Mouse (Mus musculus): Measurements from ENCODE around the gene Cpa3. TPM values are rescaled to one million over a fixed set of nuclear protein-coding genes. Genes with fewer than 3 reads are reported as not detected.

Cpa3 gene
- polyA plus RNA-seq, 1 experiment from 2014 or later: 4.2 TPM

DNA sequence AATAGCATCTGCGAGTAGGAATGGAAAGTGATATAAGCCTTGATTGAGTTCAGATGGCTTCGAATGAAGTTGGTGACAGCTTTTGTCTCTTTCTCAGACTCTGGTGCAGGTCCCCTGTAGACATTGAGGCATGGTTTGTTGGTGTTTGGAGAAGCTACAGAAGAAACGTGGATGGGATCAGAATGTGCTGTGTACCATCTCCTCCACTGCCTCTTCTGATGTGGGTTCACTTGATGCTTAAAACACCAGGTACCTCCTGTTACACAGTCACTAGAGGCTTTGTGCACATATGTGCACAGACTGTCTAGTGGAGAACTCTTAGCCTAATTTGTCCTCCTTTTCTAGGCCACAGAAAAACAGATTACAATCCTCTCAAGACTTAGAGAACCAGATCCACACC lies 19.8 kb downstream of the Cpa3 start:
- no peak for ATAC-seq

DNA sequence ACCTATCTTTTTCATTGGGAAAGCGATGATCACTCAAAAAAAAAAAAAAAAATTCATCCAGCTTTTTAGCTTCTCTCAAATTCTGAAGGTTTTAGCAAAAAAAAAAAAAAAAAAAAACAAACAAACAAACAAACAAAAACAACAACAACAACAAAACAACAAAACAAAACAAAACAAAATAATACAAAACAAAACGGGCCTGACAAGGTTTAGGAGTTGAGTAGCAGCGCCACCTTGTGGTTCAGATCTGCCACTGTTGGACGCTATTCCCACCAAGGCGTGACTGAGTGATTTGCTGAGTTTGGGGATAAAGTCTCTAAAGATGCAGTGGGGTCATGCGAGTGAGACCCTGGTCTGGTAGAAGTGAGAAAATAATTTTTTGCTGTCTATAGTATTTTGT lies 43.1 kb downstream of the Cpa3 start:
- no peak for ATAC-seq
- Histone ChIP-seq H3K9me3 (replicated peaks) (no peaks in the 10 kb centered on the region), H3K27me3 (replicated peaks) (no peaks in the 10 kb centered on the region), H3K4me1 (no peaks in the 10 kb centered on the region), H3K4me3 (no peak overlapping the region), H3K9ac (no peak overlapping the region), H3K27ac (no peak overlapping the region), H3K36me3 (no peaks in the 10 kb centered on the region), H3K4me2 (no peak overlapping the region)
- 18% methylated on average over 6 of the region's 6 CpGs for WGBS (ENCODE audit: insufficient replicate concordance)

More for the DNA sequence above, 19.8 kb downstream of the Cpa3 start:
- H3K4me2 ChIP-seq: no peak overlapping the region
- H3K27me3 ChIP-seq (replicated peaks): no peaks in the 10 kb centered on the region
- H3K4me1 ChIP-seq: no peaks in the 10 kb centered on the region
- no peaks in the 10 kb centered on the region for H3K36me3 ChIP-seq
- H3K27ac ChIP-seq: no peak overlapping the region
- H3K9ac ChIP-seq: no peak overlapping the region
- no peak overlapping the region for H3K4me3 ChIP-seq
- 66% methylated on average over 3 of the region's 3 CpGs for WGBS (ENCODE audit: insufficient replicate concordance)
- no peaks in the 10 kb centered on the region for H3K9me3 ChIP-seq (replicated peaks)

DNA sequence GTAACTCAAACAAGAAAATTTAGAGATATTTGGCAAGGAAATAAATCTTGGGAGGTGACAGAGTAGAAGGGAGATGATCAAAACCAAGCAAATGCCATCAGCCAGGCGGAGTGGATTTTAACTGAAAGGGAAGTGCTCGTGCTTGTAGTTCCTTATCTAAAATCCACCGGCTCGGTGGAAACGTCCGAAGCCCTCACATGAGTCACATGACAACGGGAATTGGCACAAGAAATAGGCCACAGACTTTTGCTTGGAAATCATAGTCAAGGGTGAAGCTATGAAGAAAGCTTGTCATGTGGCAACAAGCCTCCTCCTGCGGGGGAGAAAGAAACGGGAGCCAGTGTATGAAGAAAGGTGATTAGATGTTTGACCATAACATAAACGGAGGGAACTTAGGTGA lies 44.1 kb downstream of the Cpa3 start:
- ATAC-seq: no peak
- no peak overlapping the region for H3K27ac ChIP-seq
- no peak overlapping the region for H3K4me2 ChIP-seq
- WGBS (ENCODE audit: insufficient replicate concordance): 27% methylated on average over 10 of the region's 10 CpGs
- no peaks in the 10 kb centered on the region for H3K27me3 ChIP-seq (replicated peaks)
- H3K36me3 ChIP-seq: no peaks in the 10 kb centered on the region
- no peak overlapping the region for H3K9ac ChIP-seq
- no peaks in the 10 kb centered on the region for H3K4me1 ChIP-seq
- no peaks in the 10 kb centered on the region for H3K9me3 ChIP-seq (replicated peaks)
- H3K4me3 ChIP-seq: no peak overlapping the region

DNA sequence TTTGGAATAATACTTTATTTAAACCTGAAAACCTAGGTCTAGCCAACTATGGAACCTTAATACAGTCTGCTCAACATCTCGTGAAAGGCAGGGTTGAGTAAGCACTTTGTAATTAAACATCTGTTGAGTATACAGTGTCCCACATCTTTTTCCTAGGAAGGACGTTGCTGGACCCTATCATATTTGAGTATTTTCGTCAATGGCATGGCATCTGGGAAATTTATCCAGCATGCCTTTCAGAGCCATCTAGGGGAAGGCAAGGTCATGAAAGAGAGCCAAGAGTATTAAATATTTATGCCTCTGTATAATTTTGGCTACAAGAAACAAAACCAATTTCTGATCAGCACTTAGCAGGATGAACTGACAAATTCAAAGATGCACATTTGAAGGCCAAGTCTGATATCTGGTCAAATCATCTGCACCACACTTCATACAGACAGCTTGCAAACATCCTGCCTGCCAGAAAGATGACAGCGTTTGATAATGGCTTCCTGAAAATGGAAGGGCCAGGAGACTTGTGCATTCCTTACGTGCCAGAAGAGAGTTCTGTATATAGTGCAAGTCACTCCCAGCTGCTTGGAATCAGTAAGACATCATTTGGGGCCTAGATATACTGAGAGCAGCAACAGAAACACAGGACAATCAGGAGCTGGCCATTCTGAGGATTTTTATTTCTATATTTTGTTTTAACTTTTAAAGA lies 52.9 kb downstream of the Cpa3 start:
- no peaks in the 10 kb centered on the region for H3K27me3 ChIP-seq (replicated peaks)
- no peak overlapping the region for H3K9ac ChIP-seq
- H3K27ac ChIP-seq: no peak overlapping the region
- H3K4me1 ChIP-seq: no peaks in the 10 kb centered on the region
- H3K9me3 ChIP-seq (replicated peaks): no peaks in the 10 kb centered on the region
- H3K4me3 ChIP-seq: no peak overlapping the region
- no peak overlapping the region for H3K4me2 ChIP-seq
- no peaks in the 10 kb centered on the region for H3K36me3 ChIP-seq
- ATAC-seq: no peak
- WGBS (ENCODE audit: insufficient replicate concordance): 38% methylated on average over 5 of the region's 5 CpGs

DNA sequence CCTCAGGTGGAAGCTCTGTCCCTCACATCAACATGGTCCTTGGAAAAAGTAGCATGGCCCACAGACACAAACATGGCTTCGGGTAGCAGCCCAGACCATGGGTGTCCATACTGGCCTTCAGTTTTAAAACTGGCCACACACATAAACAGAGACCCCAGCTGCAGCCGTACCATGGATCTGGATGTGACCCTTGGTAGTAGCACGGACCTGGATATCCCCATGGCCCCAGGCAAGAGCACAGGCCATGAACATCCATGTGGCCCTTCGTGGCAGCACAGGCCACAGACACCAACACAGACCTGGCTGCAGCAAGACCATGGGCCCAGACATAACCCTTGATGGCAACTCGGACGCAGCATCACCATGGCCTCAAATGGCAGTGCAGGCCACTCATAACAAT lies 69.6 kb downstream of the Cpa3 start:
- ATAC-seq: no peak
- WGBS (ENCODE audit: insufficient replicate concordance): 74% methylated on average over 6 of the region's 6 CpGs
- no peaks in the 10 kb centered on the region for H3K27me3 ChIP-seq (replicated peaks)
- no peak overlapping the region for H3K27ac ChIP-seq
- no peaks in the 10 kb centered on the region for H3K9me3 ChIP-seq (replicated peaks)
- no peaks in the 10 kb centered on the region for H3K36me3 ChIP-seq
- H3K4me1 ChIP-seq: no peaks in the 10 kb centered on the region
- no peak overlapping the region for H3K4me3 ChIP-seq
- H3K4me2 ChIP-seq: no peak overlapping the region
- no peak overlapping the region for H3K9ac ChIP-seq

DNA sequence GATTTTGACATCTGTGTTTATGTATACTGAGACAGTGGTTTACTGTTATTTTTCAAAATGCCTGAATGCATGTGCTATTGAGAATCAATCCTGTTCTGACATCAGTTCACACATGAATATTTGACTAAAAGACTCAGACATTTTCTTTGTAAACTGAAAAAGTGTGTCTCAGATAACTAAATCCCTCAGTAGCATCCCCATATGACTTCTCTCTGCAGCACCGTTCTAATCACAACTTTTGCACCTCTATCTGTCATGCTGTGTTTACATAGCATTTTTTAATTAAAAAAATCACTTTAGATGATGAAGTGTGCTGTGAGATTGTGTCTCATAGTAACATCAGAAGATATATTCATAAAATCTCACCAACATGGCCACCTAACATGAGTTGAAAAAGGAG lies 74.5 kb downstream of the Cpa3 start:
- WGBS (ENCODE audit: insufficient replicate concordance): 66% methylated on average over 1 of the region's 1 CpGs
- no peak for ATAC-seq
- Histone ChIP-seq H3K27ac (no peak overlapping the region), H3K27me3 (replicated peaks) (no peaks in the 10 kb centered on the region), H3K4me1 (no peaks in the 10 kb centered on the region), H3K4me2 (no peak overlapping the region), H3K36me3 (no peaks in the 10 kb centered on the region), H3K9me3 (replicated peaks) (no peaks in the 10 kb centered on the region), H3K4me3 (no peak overlapping the region), H3K9ac (no peak overlapping the region)

Small RNAs within 50 kb of the gene (microRNA-seq; reads per million reads assigned to microRNA genes)
- not detected for gene Mir7007

Other genes with a start within 250 kb of the Cpa3 start
- gene Hps3, start 206.9 kb downstream of the Cpa3 start, polyA plus RNA-seq (2016; fragmentation: Nextera tagmentation; extraction: Ambion mirVana): 9.0 and 9.1 TPM in 2 replicates
- 13.2 and 13.3 TPM in 2 replicates for gene Hltf, start 184.4 kb downstream of the Cpa3 start, polyA plus RNA-seq (2016; fragmentation: Nextera tagmentation; extraction: Ambion mirVana)
- 26.6 and 27.4 TPM in 2 replicates for gene Gyg, start 86.9 kb downstream of the Cpa3 start, polyA plus RNA-seq (2016; fragmentation: Nextera tagmentation; extraction: Ambion mirVana)
- gene Cpb1, start 33.6 kb upstream of the Cpa3 start, polyA plus RNA-seq (2016; fragmentation: Nextera tagmentation; extraction: Ambion mirVana): 0.06 TPM in 1 of 2 replicates, not detected in the other
- gene Agtr1b, start 125.0 kb upstream of the Cpa3 start, polyA plus RNA-seq (2016; fragmentation: Nextera tagmentation; extraction: Ambion mirVana): not detected in 2 replicates